Mouse (Mus musculus) gastrocnemius, adult 18-20 months (tissue): ENCODE results near the gene Cdkl3. TPM values are rescaled to one million over a fixed set of nuclear protein-coding genes. Genes with fewer than 3 reads are reported as not detected.
"Not testable (repeated sequence)": the region's sequence is repeated elsewhere in the genome, so short reads cannot be mapped to it uniquely, and the experiment has no call there.

Source experiments
- DNase-seq: peaks from one replicate; pipeline ENCODE4 v3.0.0; 2021; ENCODE audit warnings: low spot score
- microRNA-seq: library from miRNA; unstranded; fragments of <30 nt; microRNA quantifications from one replicate; pipeline ENCODE4 v1.2.0, GENCODE M21; 2021
- total RNA-seq, 2 experiments: library from RNA; stranded (reverse); gene quantifications; 2 replicates each; pipeline ENCODE4 v1.2.3; 2021

Gene Cdkl3
- total RNA-seq, 2 experiments from 2014 or later = 3.0 to 4.6 TPM

- DNase-seq = not testable (repeated sequence)
Observed at GRCm38 (mm10) chr11:52116117-52116516, 112.1 kb downstream of the Cdkl3 start.

DNA sequence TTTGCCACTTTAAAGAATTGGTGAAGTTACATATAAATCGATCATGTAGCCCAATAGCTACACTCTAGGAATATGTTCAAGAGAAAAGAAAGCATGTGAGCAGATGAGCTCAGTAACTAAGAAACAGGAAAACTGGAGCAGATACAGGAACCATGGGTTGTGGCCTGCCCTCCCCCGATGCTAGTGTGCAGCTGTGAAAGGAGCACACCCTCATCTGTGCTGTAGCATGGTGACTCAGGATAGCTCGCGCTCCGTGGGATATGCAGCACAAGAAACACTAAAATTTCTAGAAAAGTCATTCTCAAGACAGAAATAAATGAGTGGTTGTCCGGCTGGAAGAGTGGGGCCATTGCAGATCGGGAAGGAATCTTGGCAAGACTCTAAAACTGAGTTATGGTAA is 113.1 kb downstream of the Cdkl3 start:
- no peak for DNase-seq

- not testable (repeated sequence) for DNase-seq
Observed at GRCm38 (mm10) chr11:52120415-52120814, 116.4 kb downstream of the Cdkl3 start.

GRCm38 (mm10) chr11:52122045-52122444 is 118.0 kb downstream of the Cdkl3 start:
- DNase-seq = no peak

DNA sequence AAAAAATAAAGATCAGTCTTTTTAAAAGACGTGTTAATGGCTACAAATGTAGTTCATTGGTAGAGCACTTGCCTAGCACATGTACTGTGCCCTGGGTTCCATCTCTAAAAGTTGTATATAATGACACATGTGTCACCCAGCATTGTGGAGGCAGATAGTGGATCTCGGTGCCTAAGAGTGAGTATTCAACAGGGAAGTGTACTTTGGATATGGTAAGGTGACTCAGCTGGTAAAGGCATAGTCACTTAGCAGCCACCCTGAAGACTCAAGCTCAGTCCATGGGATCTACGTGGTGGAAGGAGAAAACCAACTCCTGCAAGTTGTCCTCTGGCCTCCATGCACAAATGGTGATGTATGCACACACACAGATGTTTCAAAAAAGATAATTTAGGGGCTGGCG is 120.4 kb downstream of the Cdkl3 start:
- DNase-seq = no peak

GRCm38 (mm10) chr11:52127169-52127568 is 123.1 kb downstream of the Cdkl3 start:
- DNase-seq = no peak

DNA sequence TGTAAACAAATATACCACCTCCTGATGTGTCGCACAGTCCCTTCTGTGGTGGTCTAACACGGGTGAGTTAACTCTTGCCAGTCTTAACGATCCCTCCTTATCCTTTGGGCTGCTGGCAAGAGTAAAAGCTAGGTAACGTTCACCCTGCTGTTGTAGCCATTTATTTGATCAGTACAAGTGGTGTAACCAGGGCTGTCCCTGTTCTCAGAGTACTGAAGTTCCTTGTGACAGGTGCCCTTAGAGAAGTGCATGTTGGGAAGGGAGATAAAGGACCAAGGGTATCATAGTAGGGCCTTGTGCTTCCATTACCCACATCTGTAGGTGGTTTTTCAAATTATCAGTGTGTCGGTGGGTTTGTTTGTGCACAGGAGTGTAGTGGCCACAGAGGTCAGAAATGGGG is 123.7 kb downstream of the Cdkl3 start:
- DNase-seq = no peak

DNA sequence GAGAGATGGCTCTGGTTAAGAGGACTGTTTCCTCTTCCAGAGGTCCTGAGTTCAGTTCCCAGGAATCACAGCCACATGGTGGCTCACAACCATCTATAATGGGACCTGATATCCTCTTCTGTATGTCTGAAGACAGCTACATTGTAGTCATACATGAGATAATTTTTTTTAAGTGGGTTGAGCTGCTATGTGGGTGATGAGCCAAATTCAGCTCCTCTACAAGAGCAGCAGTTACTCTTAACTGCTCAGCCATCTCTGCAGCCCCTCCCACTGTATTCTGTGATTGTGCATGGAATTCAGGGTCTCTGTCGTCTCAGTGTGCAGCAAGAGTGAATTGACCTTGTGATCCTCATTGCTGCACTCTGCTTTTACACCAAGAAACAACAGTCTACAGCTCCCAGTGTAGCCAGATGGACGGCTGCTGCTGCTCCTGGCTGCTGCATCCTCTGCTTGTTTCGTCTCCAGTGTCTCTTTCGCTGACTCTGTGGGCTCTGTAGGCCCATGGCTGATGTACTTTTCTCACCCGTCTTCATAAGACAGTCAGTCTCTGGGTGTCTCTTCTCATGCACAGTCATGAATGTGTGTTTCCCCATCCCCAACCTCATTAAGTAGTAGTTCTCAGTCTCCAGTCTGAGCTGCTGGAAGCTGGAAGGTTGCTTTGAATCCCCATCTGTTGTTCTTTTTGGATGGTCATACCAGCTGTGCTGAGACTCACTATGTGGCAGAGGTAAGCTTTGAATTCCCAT is 124.5 kb downstream of the Cdkl3 start:
- no peak for DNase-seq

DNA sequence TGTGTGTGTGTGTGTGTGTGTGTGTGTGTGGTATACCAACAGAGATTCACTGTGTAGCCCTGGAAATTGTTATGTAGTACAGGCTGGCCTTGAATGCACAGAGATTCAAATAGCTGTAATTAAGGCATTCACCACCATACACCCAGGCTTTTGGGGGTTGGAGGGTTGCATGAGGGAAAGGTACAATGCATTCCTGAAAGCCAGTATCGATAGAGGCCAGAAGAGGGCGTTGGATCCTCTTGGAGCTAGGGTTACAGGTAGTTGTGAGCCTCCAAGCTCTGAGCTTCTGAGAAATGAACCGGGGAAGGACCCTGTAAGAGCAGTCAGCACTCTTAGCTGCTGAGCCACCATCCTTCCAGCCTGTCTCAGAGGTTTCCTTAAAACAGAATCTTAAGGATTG is 125.2 kb downstream of the Cdkl3 start:
- no peak for DNase-seq

DNA sequence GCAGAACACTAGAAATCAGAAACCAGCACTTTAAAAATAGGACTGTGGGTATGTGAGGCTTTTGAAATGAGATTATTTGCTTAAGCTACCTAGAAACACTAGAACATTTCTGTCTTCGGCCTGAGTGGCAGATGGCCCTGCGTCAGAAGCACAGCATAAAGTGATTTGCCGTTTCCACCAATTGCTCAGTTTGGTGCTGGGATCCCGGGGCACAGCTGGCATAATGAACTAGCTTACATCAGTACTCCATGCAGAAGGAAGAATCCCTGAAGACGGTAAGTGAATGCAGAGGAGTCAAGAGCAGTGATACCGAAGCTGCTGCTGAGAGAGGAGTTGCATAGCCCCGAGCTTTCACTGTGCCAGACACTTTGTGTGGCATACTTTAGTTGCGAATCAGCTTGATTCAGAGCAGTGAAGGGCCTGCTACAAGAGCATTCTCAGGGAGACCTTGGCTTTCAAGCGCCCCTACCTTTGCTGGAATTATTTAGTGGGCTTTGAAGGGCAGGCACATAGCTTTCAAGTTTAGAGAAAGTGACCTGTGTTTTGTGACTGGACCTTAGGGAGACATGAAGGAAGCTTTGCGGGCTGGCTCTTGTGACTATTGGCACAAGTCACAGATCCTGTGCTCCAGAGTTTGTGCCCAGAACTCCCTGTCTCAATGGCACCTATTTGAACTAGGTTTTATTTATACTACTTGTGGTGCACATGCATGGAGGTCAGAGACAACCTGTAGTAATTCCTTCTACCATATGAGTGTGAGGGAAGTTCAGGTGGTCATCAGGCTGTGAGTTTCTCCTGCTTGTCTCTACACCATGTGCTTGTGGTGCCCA is 125.8 kb downstream of the Cdkl3 start:
- DNase-seq = peak; percentile 23

DNA sequence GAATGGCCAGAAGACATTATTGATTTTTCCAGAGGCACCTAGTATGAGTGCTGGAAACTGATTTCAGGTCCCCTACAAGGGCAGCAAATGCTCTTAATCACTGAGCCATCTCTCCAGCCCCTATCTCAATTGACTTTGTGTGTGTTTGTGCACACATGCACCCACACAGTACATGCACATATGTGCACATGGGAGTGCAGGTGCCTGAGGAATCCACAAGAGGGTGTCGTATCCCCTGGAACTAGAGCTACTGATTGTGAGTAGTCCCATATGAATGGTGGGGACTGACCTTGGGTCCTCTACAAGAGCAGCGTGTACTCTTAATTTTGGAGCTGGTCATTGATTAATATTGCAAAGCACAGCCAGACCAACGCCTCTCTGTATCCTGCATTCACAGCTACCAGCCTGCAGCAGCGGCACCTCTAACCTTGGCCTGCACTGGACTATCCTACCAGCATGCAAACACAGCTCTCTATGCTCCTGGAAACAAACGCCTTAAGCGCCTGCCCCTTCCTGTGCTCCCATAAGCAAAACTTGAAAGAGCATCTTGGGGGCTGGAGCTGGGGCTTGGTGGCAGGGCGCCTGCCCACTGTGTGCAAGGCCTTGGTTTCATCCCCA is 126.5 kb downstream of the Cdkl3 start:
- no peak for DNase-seq

Small RNAs within 50 kb of the gene (microRNA-seq; reads per million reads assigned to microRNA genes)
- gene Gm24157 = not detected
- gene Mir3061 = 74.0 reads per million, percentile 55 among the genes with 10 or more reads in this experiment

Other genes starting within 250 kb of the Cdkl3 start
- gene Sec24a, start 240.6 kb upstream of the Cdkl3 start, total RNA-seq = 10 to 100 TPM; 32.4 to 42.5 TPM
- gene Sar1b, start 240.5 kb upstream of the Cdkl3 start, total RNA-seq = 100 to 1,000 TPM; 433 to 496 TPM
- gene Jade2, start 146.6 kb upstream of the Cdkl3 start, total RNA-seq = 1 to 10 TPM; 6.5 to 9.4 TPM
- 10 to 100 TPM; 24.3 to 27.2 TPM for gene Cdkn2aipnl, start 36.6 kb upstream of the Cdkl3 start, total RNA-seq
- gene Ube2b, start 3.5 kb upstream of the Cdkl3 start, total RNA-seq = 100 to 1,000 TPM; 574 to 604 TPM
- 10 to 100 TPM; 38.8 to 50.3 TPM for gene Ppp2ca, start 94.5 kb downstream of the Cdkl3 start, total RNA-seq
- gene Olfr1373, start 141.3 kb downstream of the Cdkl3 start, total RNA-seq = not detected
- not detected for gene Olfr1371, start 209.8 kb downstream of the Cdkl3 start, total RNA-seq
- gene Skp1a, start 227.8 kb downstream of the Cdkl3 start, total RNA-seq = 100 to 1,000 TPM; 289 to 291 TPM